Mouse (Mus musculus) CH12.LX (cell line): Measurements from ENCODE around the gene Zg16. TPM values are rescaled to one million over a fixed set of nuclear protein-coding genes. Genes with fewer than 3 reads are reported as not detected.

Source experiments
- DNase-seq: peaks from one replicate; pipeline ENCODE4 v3.0.0-alpha.2; 2013; ENCODE audit errors: extremely low read depth
- H3K27ac ChIP-seq: 2 replicates; pipeline ENCODE4 v1.5.1; 2012; ENCODE audit warnings: low read depth, mild to moderate bottlenecking, control low read depth, moderate library complexity; ENCODE audit not compliant: insufficient read depth
- H3K27me3 ChIP-seq: replicated peaks from 2 replicates; pipeline ENCODE3; 2012; ENCODE audit warnings: inconsistent platforms
- H3K36me3 ChIP-seq, 2 experiments: replicated peaks in 1 of 2; 2 replicates each; pipeline versions ENCODE3 to v1.6.1; 2012; ENCODE audit warnings: inconsistent platforms in 1 of 2, low read length in 1 of 2, mild to moderate bottlenecking in 1 of 2, mixed read lengths in 1 of 2, moderate library complexity in 1 of 2; ENCODE audit not compliant: control insufficient read depth in 1 of 2, insufficient read depth in 1 of 2
- H3K4me1 ChIP-seq, 2 experiments: 2 replicates each; pipeline ENCODE4 v1.6.1; 2012; ENCODE audit warnings: inconsistent platforms in 1 of 2, moderate library complexity in 1 of 2; ENCODE audit not compliant: insufficient read depth in 2 of 2, control insufficient read depth in 1 of 2
- H3K4me2 ChIP-seq: 2 replicates; pipeline ENCODE4 v1.6.1; 2012; ENCODE audit warnings: low read depth, mild to moderate bottlenecking, control low read depth; ENCODE audit not compliant: poor library complexity, insufficient read depth, severe bottlenecking
- H3K4me3 ChIP-seq, 3 experiments: fragments of 150-350 bp in 1 of 3; sonication (generic) in 1 of 3; replicated peaks in 1 of 3; 2 replicates each; pipeline versions ENCODE3 to v1.5.1; 2011 to 2012; ENCODE audit warnings: low read depth in 2 of 3, low read length in 2 of 3, mild to moderate bottlenecking in 2 of 3, moderate library complexity in 2 of 3, control low read depth in 1 of 3, improper control_type of control experiment in 1 of 3, inconsistent platforms in 1 of 3, mixed read lengths in 1 of 3; ENCODE audit not compliant: poor library complexity in 1 of 3
- H3K79me2 ChIP-seq: replicated peaks from 2 replicates; pipeline ENCODE4 v1.6.1; 2012; ENCODE audit warnings: mild to moderate bottlenecking, moderate library complexity; ENCODE audit not compliant: control insufficient read depth, poor library complexity, insufficient read depth, severe bottlenecking; ENCODE audit errors: extremely low read depth
- H3K9ac ChIP-seq: 2 replicates; pipeline ENCODE4 v1.6.1; 2012; ENCODE audit warnings: low read depth, mild to moderate bottlenecking, control low read depth, moderate library complexity; ENCODE audit not compliant: insufficient read depth
- H3K9me3 ChIP-seq: replicated peaks from 2 replicates; pipeline ENCODE3; 2012; ENCODE audit warnings: low read length, inconsistent platforms, mixed read lengths
- CHD1 ChIP-seq: IDR thresholded peaks from 2 replicates; pipeline ENCODE4 v1.6.1; 2012; ENCODE audit warnings: low read depth, low read length, improper control_type of control experiment, inconsistent platforms
- E2F4 ChIP-seq: IDR thresholded peaks from 2 replicates; pipeline ENCODE4 v1.6.1; 2011; ENCODE audit warnings: low read depth, low read length, improper control_type of control experiment; ENCODE audit not compliant: insufficient replicate concordance
- EP300 ChIP-seq: IDR thresholded peaks from 2 replicates; pipeline ENCODE4 v1.6.1; 2011; ENCODE audit warnings: low read length, improper control_type of control experiment
- GABPA ChIP-seq: IDR thresholded peaks from 2 replicates; pipeline ENCODE4 v1.6.1; 2012; ENCODE audit warnings: low read depth, low read length, improper control_type of control experiment, inconsistent platforms; ENCODE audit not compliant: insufficient replicate concordance
- IRF4 ChIP-seq: IDR thresholded peaks from 2 replicates; pipeline ENCODE4 v1.6.1; 2014; ENCODE audit warnings: low read depth, mild to moderate bottlenecking, inconsistent platforms, low read length, improper control_type of control experiment
- JUND ChIP-seq: conservative IDR thresholded peaks from 2 replicates; pipeline ENCODE4 v1.6.1; 2011; ENCODE audit warnings: low read depth, low read length, improper control_type of control experiment
- MAX ChIP-seq: IDR thresholded peaks from 2 replicates; pipeline ENCODE4 v1.6.1; 2011; ENCODE audit warnings: low read length, improper control_type of control experiment
- MEF2A ChIP-seq: IDR thresholded peaks from 2 replicates; pipeline ENCODE4 v1.6.1; 2014; ENCODE audit warnings: low read depth, mild to moderate bottlenecking, inconsistent platforms, low read length, improper control_type of control experiment, borderline replicate concordance
- MYC ChIP-seq: IDR thresholded peaks from 2 replicates; pipeline ENCODE4 v1.6.1; 2011; ENCODE audit warnings: low read depth, mild to moderate bottlenecking, improper control_type of control experiment, low read length
- NELFE ChIP-seq: IDR thresholded peaks from 2 replicates; pipeline ENCODE4 v1.6.1; 2011; ENCODE audit warnings: low read depth, low read length, improper control_type of control experiment
- NRF1 ChIP-seq: IDR thresholded peaks from 2 replicates; pipeline ENCODE4 v1.6.1; 2014; ENCODE audit warnings: low read depth, mild to moderate bottlenecking, inconsistent platforms, low read length, improper control_type of control experiment, moderate library complexity
- PAX5 ChIP-seq: IDR thresholded peaks from 2 replicates; pipeline ENCODE4 v1.6.1; 2012; ENCODE audit warnings: low read length, inconsistent platforms, mixed read lengths
- POLR2AphosphoS2 ChIP-seq: IDR thresholded peaks from 2 replicates; pipeline ENCODE4 v1.6.1; 2011; ENCODE audit warnings: low read depth, low read length, improper control_type of control experiment
- RCOR1 ChIP-seq: conservative IDR thresholded peaks from 2 replicates; pipeline ENCODE4 v1.6.1; 2012; ENCODE audit warnings: low read depth, mild to moderate bottlenecking, inconsistent platforms, low read length, improper control_type of control experiment
- SMC3 ChIP-seq: IDR thresholded peaks from 2 replicates; pipeline ENCODE4 v1.6.1; 2011; ENCODE audit warnings: low read depth, low read length, improper control_type of control experiment
- TBP ChIP-seq: conservative IDR thresholded peaks from 2 replicates; pipeline ENCODE4 v1.6.1; 2011; ENCODE audit warnings: low read depth, low read length, improper control_type of control experiment
- TCF12 ChIP-seq: IDR thresholded peaks from 2 replicates; pipeline ENCODE4 v1.6.1; 2014; ENCODE audit warnings: low read depth, mild to moderate bottlenecking, inconsistent platforms, low read length, improper control_type of control experiment
- UBTF ChIP-seq: IDR thresholded peaks from 2 replicates; pipeline ENCODE4 v1.6.1; 2012; ENCODE audit warnings: low read depth, mild to moderate bottlenecking, inconsistent platforms, low read length, improper control_type of control experiment, moderate library complexity
- USF1 ChIP-seq: IDR thresholded peaks from 2 replicates; pipeline ENCODE4 v1.6.1; 2014; ENCODE audit warnings: low read depth, mild to moderate bottlenecking, inconsistent platforms, low read length, improper control_type of control experiment
- dilution Hi-C: fragments of 300-500 bp; cut with MboI; formaldehyde crosslinking; loops from 2 replicates; pipeline ENCODE4 v1.14.3; 2020; ENCODE audit warnings: low sequenced_read_pairs; ENCODE audit not compliant: extremely low pct_unique_long_range_greater_than_20kb, extremely low pct_ligation_motif_present
- in situ Hi-C: fragments of 300-500 bp; cut with MboI; formaldehyde crosslinking; loops from 3 replicates; pipeline ENCODE4 v1.14.3; 2019; ENCODE audit warnings: low sequenced_read_pairs, low pct_ligation_motif_present, low pct_unique_long_range_greater_than_20kb, mixed read lengths
- polyA plus RNA-seq: library from polyadenylated mRNA; unstranded; fragments of >175 nt; gene quantifications from 2 replicates; pipeline ENCODE4 v1.2.1, GENCODE M21; 2012; ENCODE audit warnings: low read depth; ENCODE audit not compliant: insufficient read length
- total RNA-seq, 2 experiments: library from RNA; depleted of rRNA; stranded (reverse); fragments of 300-350 nt in 1 of 2; fragments of >200 nt in 1 of 2; gene quantifications; 2 replicates each; pipeline ENCODE4 v1.2.3; 2012 to 2014

The Zg16 gene
- total and polyA plus RNA-seq, 3 experiments: not detected

DNA sequence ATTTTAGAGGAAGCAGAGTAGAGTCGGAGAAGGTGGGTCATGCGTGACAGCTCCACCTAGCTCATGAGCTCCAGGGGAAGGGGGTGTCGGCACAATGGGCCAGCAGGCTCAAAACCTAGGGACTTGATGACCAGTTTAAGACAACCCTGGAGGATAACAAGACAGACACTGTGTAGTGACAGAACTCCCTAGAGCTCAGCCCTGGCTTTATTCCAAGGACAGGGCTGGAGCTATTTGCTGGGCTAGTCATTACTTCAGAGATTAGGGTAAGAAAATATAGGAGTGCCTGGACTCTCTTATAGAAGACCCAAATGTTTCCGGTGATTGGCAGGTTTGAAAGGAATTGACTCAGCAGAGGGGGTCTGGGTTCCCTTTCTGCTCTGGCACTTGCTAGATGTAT is 13.9 kb downstream of the Zg16 start:
- H3K79me2 ChIP-seq: no peaks in the 10 kb centered on the region
- no peak overlapping the region for H3K4me3 ChIP-seq
- peaks cover 4% of the 10 kb centered on the region for H3K9me3 ChIP-seq
- no peak overlapping the region for H3K9ac ChIP-seq
- H3K27me3 ChIP-seq: no peaks in the 10 kb centered on the region
- H3K4me2 ChIP-seq: no peak overlapping the region
- peaks cover 2 to 23% of the 10 kb centered on the region in 2 experiments; a peak in 3 of 4 replicates for H3K4me1 ChIP-seq
- dilution Hi-C loops: no loop called here
- in situ Hi-C loops: no loop called here
- no peak for DNase-seq
- H3K27ac ChIP-seq: no peak overlapping the region
- H3K36me3 ChIP-seq: peaks cover 0 to 17% of the 10 kb centered on the region in 2 experiments
- TF ChIP-seq E2F4 (no peak), TCF12 (no peak), MEF2A (no peak), SMC3 (no peak), RCOR1 (no peak), POLR2AphosphoS2 (no peak), EP300 (no peak), MYC (no peak), USF1 (no peak), PAX5 (no peak), NELFE (no peak), JUND (no peak), MAX (no peak), CHD1 (no peak), GABPA (no peak)
- TF ChIP-seq, all 38 proteins: peak for 0

DNA sequence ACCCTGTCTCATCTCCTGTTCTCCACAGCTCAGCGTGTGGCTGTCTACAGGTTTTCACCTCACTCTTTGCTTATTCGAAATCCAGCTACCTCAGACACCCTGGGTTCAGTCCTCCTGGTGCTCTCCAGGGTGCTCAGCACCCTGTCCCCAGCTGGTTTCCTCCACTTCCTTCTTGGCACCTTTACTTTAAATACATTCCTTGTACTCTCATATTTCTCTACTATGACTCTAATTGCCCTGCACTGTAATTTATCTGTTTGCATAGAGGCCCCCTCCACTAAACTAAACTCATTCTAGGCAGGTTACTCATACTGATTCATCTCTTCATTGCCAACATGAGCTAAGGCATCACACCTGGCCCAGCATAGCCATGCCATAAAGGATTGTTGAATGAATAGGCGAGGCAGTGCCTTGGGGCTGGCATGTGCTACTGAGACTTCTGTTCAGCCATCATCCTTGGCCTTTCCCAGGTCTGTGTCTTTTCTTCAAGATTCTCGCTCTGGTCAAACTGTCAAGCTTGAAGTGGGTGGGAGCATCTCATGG is 16.2 kb downstream of the Zg16 start:
- Histone ChIP-seq H3K9ac (no peak overlapping the region), H3K4me1 (peaks cover 2 to 6% of the 10 kb centered on the region in 2 experiments; a peak in 3 of 4 replicates), H3K27me3 (no peaks in the 10 kb centered on the region), H3K27ac (no peak overlapping the region), H3K4me3 (no peak overlapping the region), H3K36me3 (peaks cover 0 to 6% of the 10 kb centered on the region in 2 experiments), H3K9me3 (peaks cover 4% of the 10 kb centered on the region), H3K4me2 (no peak overlapping the region), H3K79me2 (no peaks in the 10 kb centered on the region)
- dilution Hi-C loops: no loop called here
- no peak for DNase-seq
- in situ Hi-C loops: no loop called here
- TF ChIP-seq UBTF (no peak), USF1 (no peak), E2F4 (no peak), IRF4 (no peak), NRF1 (no peak), TBP (no peak)
